Mouse (Mus musculus): ENCODE results near the gene Gm28048.

DNA sequence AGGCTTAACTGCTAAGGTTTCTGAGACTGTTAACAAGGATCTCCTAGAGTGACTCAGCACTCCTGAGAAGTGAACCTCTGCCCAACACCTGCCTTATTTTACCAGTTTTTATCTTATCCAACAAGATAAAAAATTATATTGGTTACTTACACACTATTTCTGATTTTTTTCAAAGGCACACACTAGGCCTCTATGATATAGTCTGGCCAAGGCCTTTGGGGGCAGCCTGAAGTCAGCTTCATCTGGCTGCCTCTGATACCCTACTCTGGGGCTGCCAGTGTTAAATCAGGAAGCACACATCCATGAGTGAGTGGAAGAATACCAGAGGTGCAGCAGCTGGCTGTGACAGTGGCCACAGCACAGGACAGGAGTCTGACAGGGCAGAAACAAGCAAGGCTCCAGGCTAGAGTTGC lies 75.4 kb downstream of the Gm28048 start:
- TF ChIP-seq POLR2A (IDR thresholded peaks at IDR 0.05; ENCODE audit: borderline replicate concordance, control insufficient read depth, low read depth, low read length): no peak
- no peak for TF ChIP-seq CTCF (IDR thresholded peaks at IDR 0.05; ENCODE audit: control insufficient read depth, insufficient read depth, low read length)
